Mouse (Mus musculus): ENCODE results near the gene Arap1.
A peak's percentile ranks its signal among the peaks of the same experiment; 100 is the strongest.

Gene Arap1

DNA sequence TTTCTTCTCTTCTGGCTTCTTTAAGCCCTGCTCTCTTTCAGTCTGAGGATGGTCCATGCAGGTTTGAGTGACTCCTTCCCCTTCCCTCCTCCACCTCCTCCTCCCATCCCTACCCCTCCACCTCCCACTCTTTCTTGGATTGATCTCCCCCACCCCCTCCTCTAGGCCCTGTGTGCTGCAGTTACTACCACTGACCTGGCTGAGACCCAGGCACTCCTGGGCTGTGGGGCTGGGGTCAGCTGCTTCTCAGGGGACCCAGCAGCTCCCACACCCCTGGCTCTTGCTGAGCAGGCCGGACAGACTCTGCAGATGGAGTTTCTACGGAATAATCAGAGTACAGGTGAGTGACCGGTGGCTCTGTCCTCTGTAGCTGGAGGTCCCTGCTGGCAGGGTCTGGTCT lies 46.7 kb downstream of the Arap1 start:
- no peak for DNase-seq (ENCODE audit: low spot score)

DNA sequence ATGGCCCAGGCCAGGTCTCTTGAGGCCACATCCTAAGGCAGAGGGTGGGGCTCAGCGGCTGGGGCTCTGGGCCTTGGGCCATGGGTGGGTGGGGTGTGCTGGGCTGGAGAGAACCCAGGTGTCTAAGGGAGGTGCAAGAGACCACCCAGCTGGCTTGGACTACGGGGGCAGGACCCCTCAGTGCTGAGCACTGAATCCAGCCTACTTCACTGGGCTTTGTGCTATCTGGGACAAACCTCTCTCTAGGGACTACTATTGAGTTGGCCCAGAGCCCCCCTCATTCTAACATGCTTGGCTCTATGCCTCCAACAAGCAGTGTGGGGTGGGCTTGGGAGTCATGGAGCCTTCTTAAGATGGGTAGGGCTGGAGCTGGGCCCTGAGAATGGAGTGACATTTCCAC lies 47.6 kb downstream of the Arap1 start:
- no peak for DNase-seq (ENCODE audit: low spot score)

DNA sequence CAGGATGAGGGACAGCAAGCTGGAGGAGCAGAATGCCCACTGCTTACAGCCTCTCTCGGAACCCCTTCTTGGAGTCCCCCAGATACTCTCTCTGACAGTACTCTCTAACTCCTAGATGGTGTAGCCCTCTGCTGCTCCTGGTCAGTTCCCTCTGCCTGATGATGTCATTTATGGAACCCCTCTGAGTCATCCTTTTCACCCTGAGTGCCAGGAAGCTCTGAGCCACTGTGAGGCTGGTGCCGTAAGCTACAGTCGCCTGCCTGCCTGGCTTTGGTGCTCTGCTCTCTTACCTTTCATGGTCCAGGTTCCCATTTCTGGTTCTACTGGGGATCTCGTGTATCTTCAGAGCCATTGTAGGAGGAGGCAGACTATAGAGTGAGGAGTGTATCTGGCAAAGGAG lies 49.3 kb downstream of the Arap1 start:
- DNase-seq (ENCODE audit: low spot score) = no peak

DNA sequence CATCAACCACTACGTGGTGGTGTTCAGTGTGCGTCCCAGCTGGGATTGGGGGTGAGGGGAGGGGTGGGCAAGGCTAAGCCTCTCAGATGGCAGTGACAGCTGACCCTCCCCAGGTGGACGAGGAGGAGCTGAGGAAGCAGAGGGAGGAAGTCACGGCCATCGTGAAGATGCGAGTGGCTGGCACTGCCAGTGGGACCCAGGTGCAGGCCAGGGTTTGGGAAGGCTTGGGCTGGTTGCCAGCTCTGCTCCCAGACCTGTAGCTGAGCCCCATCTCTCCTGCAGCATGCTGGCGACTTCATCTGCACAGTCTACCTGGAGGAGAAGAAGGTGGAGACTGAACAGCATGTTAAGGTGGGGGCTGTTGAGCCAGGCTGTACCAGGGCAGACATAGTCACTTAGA lies 53.6 kb downstream of the Arap1 start:
- DNase-seq (ENCODE audit: low spot score) = no peak

DNA sequence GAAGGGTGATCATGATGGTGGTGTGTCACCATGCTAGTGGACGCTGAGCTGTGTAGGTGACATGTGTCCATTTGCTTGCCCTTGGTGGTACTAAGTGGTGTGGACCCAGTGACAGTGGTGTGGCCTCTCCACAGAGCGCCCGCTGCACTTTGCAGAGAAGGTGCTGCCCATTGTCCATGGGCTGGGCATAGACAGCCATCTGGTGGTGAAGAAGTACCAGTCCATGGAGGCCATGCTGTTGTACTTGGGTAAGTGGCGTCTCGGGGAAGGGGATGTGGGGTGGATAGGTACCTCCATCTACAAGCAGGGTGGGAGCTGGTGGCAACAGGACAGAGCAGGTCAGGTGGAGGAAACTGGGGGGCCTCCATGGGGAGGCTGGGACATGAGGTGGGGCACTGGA lies 56.0 kb downstream of the Arap1 start:
- DNase-seq (ENCODE audit: low spot score) = no peak

DNA sequence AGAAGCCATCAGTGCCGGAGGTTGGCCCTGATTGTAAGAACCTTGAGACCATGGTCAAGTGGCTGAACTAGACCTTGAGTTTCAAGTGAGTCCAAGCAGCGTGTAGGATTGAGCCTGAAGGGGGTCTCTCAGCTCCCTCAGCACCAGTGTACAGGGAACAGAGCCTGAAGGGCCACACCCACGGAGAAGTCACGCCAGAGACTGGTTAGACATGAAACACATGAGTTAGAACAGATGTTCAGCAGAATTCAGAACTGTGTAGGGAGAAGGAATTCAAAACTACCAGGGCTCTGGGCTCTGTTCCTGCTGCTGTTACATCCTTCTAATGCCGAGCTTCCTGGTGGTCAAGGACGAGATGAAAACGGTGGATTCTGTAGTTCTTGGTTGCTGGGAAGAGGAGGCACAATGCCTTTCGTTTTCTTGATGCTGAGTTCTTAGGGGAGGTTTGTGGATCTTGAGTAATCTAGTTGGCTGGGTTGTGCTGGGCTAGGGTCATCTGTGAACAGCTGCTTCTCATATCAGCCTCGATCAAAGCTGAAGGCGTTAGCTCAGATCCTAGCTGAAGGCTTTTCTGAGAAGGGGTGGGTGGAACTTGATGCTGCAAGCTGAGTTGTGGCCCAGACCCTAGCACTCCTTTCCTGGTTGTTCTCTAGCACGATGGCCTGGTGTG lies 62.5 kb downstream of the Arap1 start, which contains the start of gene Gm45837:
Gm45837 (plus strand) TSS at position 620 of the 670 bp plus-strand sequence.
- no peak for DNase-seq (ENCODE audit: low spot score)

DNA sequence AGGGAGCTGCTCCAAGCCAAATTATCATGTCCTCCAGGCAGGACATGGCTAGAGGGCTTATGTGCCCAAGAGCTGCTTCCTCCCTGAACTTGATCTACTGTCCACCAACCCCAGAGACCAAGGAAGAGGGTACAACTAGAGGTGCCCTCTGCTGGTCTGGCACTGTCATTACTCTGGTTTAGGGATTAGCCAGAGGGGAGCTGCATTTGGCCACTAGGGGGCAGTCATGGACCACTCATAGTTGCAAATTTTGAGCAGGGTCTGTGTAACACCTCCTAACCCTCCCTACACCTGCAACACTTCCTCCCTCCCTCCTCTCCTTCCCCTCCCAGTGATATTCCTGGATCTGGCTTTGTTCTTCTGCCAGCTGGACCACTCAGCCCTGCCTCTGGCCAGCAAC lies 64.9 kb downstream of the Arap1 start:
- peak; percentile 74 for DNase-seq (ENCODE audit: low spot score)

DNA sequence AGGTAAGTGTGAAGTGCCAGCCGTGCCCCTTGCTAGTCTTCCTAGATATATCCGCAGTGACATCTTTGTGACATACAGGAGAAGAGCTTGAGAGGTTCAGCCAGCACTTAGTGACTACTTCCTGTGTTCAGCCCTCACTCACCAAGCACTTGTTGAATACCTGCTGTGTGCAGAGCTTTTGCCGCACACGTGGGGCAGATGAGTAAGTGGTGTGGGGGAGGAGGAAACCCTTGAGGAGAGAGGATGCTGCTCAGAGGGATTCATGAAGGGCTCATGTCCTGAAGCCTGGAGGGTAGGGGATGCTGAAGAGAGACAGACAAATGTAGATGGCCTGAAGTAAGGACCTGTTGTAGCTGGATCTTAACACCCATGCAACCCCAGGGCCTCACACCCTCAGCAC lies 66.3 kb downstream of the Arap1 start:
- DNase-seq (ENCODE audit: low spot score) = no peak

DNA sequence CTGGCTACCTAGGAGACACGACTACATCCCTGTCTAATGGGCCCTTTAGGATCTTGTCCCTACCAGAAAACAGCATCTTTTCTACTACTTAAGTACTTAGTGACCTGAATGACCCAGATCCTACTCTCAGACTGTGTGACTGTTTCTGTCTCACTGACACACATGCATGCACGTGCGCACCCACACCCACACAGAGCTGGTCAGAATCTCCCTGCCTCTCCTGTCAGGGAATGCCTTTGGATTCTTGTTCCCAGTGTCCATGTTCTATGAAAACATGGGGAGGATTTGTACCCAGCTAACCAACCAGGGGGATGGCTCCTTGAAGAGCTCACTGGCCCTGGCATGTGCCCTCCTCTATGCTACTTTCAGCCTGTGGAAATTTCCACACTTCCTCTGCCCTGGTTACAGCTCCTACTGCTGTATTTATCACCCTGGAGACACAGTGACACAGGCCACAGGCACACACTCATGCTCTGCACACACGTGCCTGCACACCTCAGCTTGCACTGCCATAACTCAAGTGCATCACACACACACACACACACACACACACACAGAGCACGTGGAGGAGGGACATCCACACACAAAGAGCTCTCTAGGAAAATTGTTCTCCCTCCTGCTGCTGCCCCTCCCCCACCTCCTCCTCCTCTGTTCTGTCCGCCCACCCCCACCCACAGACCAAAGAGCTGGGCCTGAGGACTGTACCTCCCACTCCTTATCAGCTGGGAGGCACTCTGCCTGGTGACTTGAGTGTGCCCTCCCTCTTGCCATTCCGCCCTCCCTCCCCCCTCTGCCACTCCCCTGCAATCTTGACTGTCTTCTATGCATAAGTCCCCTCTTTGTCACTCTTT lies 67.0 kb downstream of the Arap1 start:
- no peak for DNase-seq (ENCODE audit: low spot score)

DNA sequence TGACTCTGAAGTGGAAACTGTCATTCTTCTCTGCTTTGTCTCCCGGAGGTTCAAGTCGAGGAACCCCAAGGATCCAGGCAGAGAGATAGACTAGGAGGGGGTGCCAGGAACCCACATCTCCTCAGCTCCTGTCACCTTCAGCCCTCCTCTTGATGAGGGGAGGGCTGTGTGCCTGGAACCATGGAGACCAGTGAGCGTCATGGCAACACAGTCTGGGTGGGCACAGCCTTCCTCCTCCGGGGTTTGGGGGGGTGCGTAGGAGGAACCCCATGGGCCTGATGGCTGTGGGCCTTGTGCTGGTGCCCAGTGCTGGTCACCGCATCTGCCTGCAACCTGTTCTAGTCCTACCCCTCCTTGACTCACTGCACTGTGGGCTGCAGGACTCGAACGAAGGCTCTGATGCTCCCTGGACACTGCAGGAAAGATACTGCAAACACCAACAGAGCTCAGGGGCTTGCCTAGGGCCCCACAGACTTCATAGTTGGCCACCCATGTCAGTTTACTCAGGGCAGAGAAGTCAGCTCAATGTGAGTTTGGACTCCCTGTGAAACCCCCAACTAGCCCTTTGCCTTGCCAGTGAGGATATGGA lies 67.7 kb downstream of the Arap1 start:
- no peak for DNase-seq (ENCODE audit: low spot score)

DNA sequence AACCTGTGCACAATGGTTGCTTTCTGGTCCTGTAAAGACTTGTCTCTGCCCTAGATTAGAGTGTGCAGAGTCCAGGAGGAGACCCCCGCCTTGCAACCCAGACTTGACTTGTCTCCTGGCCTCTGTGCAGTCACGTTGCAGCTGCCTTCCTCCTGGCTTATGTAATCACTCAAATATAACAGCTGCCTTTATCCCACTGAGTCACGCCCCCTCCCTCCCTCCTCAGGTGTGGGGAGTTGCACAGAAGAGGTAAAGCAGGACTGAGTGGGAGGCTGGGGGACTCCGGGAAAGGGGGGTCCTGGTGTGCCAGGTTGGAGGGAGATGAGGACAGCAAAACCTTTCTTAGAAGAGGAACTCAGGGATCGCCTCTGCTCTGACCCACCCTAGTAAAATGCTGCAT lies 68.5 kb downstream of the Arap1 start:
- no peak for DNase-seq (ENCODE audit: low spot score)

DNA sequence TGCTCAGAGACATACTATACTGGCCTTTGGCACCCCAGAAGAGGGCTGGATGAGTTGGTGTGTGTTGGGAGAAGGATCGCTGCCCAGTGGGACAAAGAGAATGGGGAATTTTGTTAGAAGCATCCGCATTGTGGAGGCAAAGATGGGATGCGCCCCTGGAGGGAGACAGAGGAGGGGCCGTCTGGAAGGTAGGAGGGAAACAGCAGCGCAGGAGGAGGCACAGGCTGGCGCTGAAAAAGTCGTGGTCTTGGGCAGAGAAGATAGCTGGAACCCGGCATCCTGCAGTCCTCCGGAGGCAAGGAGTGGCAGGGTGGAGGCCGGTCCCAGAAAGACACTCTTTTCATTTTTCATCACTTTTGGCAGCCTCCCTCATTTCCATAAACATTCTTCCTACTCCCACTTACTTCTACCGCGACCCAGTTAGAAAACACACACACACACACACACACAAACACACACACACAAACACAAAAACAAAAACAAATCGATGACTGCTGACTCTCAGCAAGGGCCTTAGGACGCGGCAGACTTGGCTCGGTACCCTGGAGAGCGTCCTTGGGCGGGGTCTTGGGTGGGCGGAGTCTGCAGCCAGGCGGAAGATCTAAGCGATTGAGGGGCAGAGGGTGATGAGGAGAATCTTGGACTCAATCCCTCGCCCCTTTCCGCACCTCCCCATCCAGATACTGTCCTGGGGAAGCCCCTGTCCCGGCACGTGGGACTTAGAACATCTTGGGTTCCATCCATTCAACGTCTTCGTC lies 71.3 kb downstream of the Arap1 start:
- DNase-seq (ENCODE audit: low spot score) = no peak

DNA sequence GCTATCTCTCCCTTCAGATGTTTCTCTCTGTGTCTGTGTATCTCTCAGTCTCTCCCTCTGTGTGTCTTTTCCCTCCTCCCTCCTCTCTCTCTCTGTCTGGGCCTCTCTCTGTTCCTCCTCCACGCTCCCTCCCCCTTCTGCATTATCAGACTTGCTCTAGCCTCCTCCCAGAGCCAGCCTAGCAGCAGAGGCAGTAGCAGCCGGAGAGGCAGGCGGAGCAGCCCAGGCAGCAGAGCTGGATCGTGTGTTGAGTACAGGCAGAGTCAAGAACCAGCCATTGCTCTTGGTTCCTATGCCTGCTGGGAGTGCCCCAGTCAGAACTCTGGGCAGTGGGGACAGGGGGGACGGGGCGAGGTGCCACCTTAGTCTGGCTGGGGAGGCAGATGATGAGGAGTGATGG lies 73.7 kb downstream of the Arap1 start, which contains the start of gene Pde2a:
Pde2a (plus strand) TSS at position 163 of the 400 bp plus-strand sequence.
- no peak for DNase-seq (ENCODE audit: low spot score)

DNA sequence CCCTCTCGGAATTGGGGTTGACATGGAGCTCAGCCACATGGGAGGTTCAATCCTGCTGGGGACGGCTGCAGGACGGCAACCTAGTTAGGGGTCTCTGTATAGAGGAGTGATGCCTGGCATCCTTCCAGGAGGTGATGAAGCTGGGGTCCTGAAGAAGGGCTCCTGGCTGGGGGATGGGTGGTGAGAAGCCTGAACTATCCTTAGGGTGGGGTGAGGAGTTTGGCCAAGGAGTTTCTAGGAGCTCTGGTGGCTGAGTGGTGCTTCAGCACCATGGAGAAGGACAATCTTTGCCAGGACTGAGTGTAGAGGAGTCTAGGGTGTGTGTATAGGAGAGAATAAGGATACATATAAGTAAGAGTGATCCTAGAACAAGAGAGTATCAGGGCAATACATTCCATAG lies 74.2 kb downstream of the Arap1 start:
- DNase-seq (ENCODE audit: low spot score) = no peak

DNA sequence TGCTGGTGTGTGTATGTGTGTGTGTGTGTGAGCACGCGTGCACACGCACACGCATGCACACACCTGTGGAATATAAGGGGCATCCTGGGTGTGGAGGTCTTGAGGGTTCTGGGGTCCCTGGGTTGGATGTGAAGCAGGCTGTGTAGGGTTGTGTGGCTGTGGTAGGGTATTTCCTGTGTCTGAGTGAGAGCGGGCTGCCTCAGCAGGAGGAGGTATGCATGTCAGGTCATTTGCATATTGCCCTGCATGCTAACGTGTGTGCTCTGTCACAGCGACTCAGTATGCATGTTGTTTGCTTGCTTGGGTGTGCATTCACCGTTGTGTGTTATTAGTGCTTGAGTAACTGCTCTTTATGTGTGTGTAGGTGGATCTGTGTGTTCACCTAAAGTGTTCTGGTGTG lies 74.8 kb downstream of the Arap1 start:
- no peak for DNase-seq (ENCODE audit: low spot score)

DNA sequence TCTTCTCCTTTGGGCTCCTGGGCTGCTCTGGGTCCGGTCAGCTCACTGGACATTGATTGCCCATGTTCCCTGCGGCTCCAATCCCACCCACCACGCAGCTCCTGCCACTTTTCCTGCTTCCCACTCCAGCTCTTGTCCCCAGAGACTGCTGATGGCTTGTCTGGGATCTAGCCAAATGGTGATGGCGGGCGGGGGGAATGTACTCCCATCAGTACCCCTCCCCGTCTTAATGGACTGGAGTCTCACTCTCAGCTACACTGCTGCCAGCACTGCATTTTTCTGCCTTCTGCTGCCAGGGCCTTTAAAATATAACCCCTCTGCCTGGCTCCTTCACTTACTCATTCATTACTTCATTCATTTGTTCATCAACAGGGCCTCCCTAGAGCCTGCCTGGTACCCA lies 76.1 kb downstream of the Arap1 start:
- DNase-seq (ENCODE audit: low spot score) = no peak

DNA sequence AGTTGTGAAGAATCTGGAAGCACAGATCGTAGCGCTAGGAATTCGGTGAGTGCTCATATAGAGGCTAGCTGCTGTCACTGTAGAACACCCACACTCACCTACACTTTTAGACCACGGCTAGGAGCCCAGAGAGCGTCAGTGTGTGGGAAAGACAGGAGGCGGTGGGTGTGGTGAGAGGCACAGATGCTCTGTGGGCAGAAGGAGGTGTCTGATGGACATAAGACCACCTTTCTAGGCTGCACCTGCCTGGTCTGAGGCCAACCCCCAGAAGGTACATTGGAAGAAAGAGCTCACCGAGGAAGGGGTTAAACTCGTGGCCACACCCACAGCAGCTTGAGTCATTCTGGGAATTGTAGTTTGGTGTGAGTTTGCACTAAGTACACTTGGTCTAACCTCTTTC lies 78.8 kb downstream of the Arap1 start:
- DNase-seq (ENCODE audit: low spot score) = no peak

DNA sequence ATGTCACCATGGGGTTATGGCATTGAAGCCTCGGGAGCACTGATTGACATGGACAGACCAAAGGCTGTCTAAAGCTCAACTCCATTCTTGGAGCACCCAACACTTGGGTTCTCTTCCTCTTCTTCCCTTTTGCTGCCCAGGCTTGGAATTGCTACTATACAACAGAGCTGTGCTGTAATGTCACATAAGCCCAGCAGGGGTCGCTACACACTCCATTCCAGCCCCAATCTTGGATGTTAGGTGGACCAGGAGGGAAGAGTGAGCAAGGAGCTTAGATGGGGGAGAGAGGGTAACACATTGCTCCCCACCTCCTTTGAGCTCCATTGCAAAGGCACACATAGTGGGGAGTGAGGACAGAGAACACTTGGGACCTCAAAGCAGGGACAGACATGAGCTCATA lies 79.9 kb downstream of the Arap1 start:
- DNase-seq (ENCODE audit: low spot score) = no peak

DNA sequence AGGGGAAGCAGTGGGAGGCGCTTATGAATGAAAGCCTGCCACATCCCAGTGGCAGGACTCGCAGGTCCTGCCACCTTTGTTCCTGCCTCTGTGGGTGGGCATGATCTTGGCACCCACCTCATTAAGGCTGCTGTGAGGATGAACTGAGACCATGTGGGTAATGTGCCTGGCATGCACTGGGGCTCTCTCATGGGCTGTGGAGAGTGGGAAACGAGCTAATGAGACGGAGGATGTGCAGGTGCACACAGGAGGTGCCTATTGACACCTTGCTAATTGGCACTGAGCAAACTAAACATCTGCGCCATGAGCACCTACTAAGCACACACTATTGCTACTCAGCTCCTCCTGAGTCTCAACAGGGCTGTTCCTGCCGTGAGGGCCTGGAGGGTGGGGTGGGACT lies 87.2 kb downstream of the Arap1 start:
- DNase-seq (ENCODE audit: low spot score) = no peak

DNA sequence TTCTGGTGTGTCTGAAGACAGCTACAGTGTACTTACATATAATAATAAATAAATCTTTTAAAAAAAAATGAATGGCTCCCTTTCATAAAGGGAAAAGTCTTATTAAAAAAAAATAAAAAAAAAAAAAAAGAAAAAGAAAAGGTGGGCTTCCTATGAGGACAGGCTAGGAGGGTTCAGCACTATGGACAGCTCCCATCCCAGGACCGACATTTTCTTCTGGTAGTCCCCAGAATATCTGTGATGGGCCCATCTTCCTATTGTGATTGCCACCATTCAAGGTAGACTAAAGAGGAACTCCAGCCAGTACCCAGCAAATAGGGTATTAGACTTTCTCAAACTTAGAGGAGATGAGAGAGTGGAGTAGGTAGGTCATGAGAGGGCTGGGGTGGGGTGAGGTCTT lies 90.0 kb downstream of the Arap1 start:
- DNase-seq (ENCODE audit: low spot score) = no peak

DNA sequence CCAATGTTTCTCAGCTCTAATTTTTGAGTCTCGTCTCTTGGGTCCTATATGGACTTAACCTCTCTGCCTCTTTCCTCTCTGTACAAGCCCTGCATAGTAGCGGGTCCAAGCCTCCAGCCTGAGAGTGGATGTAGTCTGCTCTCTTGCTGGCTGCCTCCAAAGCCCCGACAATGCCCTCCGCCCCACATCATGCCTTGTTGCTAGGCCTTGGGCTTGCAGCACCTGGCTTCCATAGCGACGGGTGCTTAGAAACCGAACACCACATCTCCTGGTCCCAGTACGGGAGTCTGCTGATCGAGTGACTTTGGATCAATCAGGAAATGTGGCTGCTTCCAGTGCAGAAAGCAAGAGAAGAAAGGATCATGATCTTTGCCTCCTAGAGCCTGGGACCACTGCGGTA lies 95.2 kb downstream of the Arap1 start:
- DNase-seq (ENCODE audit: low spot score) = no peak

DNA sequence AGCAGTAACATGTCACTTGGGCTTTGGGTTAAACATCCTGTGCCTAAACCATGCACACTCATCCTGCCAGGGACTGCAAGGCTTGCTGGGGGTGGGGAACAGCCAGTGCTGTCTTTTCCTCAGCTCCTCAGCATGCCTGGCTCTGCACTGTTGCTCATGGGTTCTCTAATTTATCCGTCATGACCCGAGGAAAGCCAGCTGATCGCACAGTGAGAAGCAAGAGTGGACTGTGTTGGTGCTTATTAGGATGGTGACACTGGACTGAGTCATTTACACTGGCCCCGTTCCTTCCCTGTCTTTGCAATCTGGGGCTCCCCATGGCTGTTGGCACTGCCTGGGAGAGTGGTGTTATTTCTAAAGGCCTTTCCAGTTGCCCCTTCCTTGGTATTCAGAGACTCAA lies 96.3 kb downstream of the Arap1 start:
- no peak for DNase-seq (ENCODE audit: low spot score)

DNA sequence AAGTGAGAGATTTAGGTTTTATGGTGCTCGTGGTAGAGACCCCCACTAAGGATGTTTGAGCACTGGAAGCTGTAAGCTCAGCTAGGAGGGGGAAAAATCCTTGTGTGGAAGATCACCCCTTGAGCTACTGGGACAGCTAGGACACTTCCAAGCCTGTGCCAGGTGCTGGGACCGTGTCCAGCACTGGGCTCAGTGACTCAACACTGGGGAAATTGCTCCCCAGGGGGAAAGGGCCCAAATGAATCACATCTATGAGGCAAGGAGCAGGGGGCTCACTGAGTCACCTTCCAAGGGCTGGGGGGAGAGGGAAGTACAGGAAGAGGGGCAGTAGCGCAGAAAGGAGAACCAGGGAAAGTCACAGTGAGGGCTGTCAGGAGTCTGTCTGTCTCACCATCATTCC lies 102.0 kb downstream of the Arap1 start:
- DNase-seq (ENCODE audit: low spot score) = no peak
